Mouse (Mus musculus) megakaryocyte-erythroid progenitor cell, adult 5-6 weeks (primary cell): ENCODE data around the gene Stub1. TPM values are rescaled to one million over a fixed set of nuclear protein-coding genes. Genes with fewer than 3 reads are reported as not detected.

ENCODE experiments used
- ATAC-seq: replicated peaks from 2 replicates; pipeline ENCODE4 v1.8.0; 2016; ENCODE audit warnings: mild to moderate bottlenecking, inconsistent platforms; ENCODE audit not compliant: severe bottlenecking, poor library complexity, low FRiP score, low TSS enrichment
- total RNA-seq, 2 experiments: library from RNA; stranded (forward) in 1 of 2; stranded (reverse) in 1 of 2; fragments of 200-1000, 215-1000 nt in 1 of 2; fragments of >200 nt in 1 of 2; fragmentation: Nextera tagmentation in 1 of 2; gene quantifications; 2 replicates each; pipeline ENCODE4 v1.2.3; 2014 to 2017

The Stub1 gene
- total RNA-seq, 2 experiments from 2014 or later: 77.7 to 112 TPM

GRCm38 (mm10) chr17:25796951-25797369 is 36.2 kb downstream of the Stub1 start, which contains the start of gene Metrn:
Gene Metrn, minus strand, starts transcription at chr17:25797136.
- ATAC-seq: peak; percentile 62

- ATAC-seq: no peak
Measured at GRCm38 (mm10) chr17:25796211-25796771, 36.9 kb downstream of the Stub1 start.

DNA sequence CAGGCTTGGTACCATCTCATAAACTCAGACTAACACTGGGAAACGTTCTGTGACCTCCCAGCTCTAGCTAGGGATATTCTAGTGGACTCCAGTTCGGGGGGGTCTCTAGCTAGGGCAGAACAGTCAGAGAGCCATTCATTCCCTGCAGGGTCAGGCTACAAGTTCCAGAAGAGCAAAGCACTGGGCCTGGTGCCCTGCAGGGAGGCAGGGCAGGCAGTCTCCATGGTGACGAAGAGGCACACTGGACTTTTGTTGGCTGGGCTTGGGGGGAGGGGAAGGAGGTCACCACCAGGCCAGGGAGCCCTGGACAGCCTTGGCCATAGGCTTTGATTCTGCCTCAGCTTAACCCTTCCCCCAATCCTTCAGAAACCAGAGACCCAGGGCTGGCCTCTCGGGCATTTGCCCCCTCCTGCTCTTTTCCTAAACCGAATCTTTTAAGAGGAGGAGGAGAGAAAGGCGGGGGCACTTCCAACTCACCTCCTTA is 37.6 kb downstream of the Stub1 start, which contains the start of gene AC134908.4:
Gene AC134908.4 (minus strand): TSS at position 51 of the 484 bp plus-strand sequence.
- no peak for ATAC-seq

DNA sequence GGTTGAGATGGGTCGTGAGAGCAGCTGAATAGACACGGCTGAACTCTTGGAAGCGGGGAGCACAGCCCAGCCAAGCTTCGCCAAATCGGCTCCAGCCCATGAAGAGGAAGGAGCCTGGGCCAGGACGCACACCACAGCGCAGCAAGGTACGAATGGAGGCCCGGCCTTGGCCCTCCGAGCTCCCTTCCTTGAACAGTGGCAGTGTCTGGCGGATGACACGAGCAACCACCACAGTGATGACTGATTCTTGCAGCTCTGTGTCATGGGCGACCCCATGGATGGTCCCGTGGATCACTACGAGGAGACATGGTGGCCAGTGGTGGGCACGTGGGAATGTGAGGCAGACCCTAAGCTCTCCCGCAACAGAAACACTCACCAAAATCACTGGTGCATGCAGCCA is 38.2 kb downstream of the Stub1 start:
- ATAC-seq: no peak

GRCm38 (mm10) chr17:25794197-25794596 is 39.0 kb downstream of the Stub1 start:
- ATAC-seq: no peak

DNA sequence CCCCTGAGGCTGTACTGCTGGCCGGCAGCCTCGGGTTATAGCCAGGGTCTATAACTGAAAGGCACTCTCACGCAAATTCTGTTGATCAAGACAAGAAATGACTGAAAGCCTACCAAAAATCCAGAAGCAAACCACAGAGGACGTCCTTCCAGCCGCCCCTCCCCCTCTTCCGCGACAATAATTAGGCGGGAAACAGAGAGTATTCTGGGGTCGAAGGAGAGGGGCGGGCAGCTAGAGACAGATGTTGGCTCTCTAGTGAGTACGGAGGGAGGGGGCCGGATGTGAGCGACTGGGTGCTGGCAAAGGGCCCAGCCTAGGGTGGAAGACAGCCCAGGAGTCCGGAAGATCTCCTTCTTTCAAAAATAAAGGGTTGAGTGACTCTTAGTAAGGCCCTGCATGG is 40.6 kb downstream of the Stub1 start, which contains the start of gene Fam173a:
Gene Fam173a (minus strand): TSS at position 287 of the 400 bp plus-strand sequence.
- ATAC-seq: peak; percentile 55

DNA sequence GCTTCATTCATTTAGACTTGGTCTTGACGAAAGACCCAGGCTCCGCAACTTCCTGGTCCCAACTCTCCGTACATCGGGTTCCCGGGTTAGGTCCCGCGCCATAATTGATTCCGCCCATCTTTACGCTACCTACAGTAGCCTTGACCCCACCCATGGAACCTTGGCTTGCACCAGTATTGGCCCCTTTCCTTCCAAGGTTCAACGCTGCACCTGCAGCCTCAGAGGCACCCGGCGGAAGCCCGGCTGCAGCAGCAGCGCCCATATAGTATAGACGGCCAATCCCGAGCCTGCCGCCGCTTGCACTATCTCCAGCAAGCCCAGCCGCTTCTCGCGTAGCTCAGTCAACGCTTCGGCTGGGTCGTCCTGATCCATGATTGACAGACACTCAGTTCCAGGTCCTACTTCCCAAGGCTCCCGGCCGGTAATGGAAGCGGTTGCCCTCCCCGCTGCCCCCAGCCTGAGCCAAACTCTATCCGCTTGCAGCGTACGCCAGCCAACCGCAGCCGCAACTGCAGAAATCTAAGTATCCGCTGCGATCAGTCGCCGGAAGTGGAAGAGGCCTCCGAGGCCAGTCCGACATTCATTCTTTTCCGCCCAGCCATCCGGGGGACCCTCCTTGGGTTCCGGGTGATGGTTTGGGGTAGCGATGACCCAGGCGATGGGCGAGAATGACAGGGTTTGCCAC is 41.2 kb downstream of the Stub1 start:
- peak; percentile 55 for ATAC-seq

GRCm38 (mm10) chr17:25791320-25791842 is 41.8 kb downstream of the Stub1 start:
- no peak for ATAC-seq

GRCm38 (mm10) chr17:25786781-25787504 is 46.3 kb downstream of the Stub1 start:
- no peak for ATAC-seq

- no peak for ATAC-seq
Measured at GRCm38 (mm10) chr17:25786280-25786679, 46.9 kb downstream of the Stub1 start, which contains the start of gene Ccdc78. Gene Ccdc78, plus strand, starts transcription at chr17:25786580.

DNA sequence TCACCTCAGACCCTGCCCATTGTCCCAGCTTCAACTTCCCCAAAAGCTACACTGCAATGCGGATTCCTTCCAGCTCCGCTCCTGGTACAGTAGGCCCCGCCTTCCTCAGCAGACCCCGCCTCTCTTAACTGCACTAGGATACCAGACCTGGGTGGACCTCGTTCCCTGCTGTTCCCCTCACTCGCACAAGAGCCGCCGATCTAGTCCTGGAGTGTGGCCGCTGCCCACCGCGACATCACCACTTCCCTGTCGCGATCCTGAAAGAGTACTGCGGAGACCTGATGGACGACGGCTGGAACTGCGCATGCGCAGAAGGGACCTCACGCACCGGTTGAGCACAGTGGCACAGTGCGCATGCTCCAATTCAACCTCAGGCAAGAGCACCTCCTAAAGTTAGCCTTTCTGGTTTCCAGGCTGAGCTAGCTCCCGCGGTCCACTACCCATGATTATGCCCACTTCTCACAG is 47.9 kb downstream of the Stub1 start, which contains the start of gene Haghl:
Gene Haghl (minus strand): TSS at position 393 of the 465 bp plus-strand sequence.
- ATAC-seq: peak; percentile 83

DNA sequence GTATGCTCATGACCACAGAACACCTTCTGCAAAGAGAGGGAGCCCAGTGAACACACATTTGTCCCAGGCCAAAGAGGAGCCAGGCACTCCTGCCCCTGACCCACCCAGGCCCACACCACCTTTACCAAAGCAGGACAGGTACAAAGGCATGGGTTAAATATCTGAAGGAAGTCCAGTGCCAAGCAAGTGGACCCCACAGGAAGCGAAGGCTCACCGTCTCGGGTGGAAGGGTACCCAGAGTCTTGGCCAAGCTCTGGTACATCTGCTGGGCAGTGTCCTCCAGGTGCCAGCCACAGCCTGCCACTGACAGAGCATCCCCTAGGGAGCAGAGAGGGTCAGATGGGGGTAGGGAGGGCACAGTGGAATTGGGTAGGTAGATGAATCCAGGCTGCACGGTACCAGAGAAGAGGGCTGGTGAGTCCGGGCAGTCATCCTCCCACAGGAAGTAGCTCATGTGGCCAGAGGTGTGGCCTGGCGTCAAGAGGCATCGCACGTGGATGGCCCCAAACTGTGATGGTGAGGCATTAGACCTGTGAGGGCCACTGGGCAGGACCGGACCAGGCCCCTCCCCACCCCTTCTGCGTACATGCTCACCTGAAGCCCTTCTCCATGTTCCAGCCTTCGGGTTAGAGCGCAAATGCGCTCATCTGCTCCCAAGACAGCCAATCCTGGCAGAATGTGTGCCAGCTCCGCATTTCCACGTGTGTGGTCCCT is 49.2 kb downstream of the Stub1 start:
- no peak for ATAC-seq

DNA sequence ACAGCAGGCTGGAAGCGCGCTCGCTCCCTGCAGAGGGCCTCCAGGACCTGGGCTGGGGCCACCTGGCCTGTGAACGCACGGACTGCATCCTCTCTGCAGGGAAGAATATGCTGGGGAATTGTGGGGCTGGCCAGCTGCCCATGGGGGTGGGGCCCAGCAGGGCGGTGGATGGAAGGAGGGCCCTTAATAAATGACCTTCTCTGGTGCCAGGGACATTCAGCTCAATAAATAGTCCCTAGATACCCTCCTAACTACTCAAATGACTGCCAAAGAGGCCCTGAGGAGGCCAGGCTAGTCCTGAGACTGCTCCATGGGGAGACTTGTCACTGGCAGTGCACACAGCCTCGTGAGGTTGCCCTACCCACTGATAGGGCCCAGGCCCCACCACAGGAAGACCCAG is 50.1 kb downstream of the Stub1 start:
- no peak for ATAC-seq

DNA sequence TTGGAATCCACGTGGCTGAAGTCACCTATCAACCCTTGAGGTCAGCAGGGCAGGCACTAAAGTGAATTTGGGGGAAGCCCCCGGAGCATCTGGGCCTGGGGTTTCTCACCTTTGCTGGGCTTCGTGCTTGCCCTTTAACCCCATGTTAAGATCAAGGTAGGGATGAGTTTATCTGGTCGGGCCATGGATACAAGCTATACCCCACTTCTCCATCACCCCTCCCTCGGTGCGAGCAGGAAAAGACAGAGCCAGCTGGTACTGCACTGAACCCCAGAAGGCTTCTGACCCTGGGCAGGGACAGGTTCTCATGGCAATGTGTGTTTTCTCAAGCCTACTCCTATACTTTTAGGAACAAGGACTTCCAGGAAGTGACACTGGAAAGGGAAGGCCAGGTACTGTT is 51.9 kb downstream of the Stub1 start:
- no peak for ATAC-seq

Other genes with a start within 250 kb of the Stub1 start
- not detected in 2 replicates for gene Gng13, start 116.2 kb downstream of the Stub1 start, total RNA-seq (2014; fragmentation: Nextera tagmentation)
- gene Gng13, start 116.2 kb downstream of the Stub1 start, total RNA-seq (2017): not detected in 2 replicates
- gene Chtf18, start 106.0 kb downstream of the Stub1 start, total RNA-seq (2014; fragmentation: Nextera tagmentation): 59.0 and 65.4 TPM in 2 replicates
- 39.0 and 53.3 TPM in 2 replicates for gene Chtf18, start 106.0 kb downstream of the Stub1 start, total RNA-seq (2017)
- gene Rpusd1, start 105.7 kb downstream of the Stub1 start, total RNA-seq (2014; fragmentation: Nextera tagmentation): 14.9 and 17.8 TPM in 2 replicates
- 1.8 and 2.1 TPM in 2 replicates for gene Rpusd1, start 105.7 kb downstream of the Stub1 start, total RNA-seq (2017)
- gene Mslnl, start 97.4 kb downstream of the Stub1 start, total RNA-seq (2014; fragmentation: Nextera tagmentation): not detected in 2 replicates
- not detected in 2 replicates for gene Mslnl, start 97.4 kb downstream of the Stub1 start, total RNA-seq (2017)
- not detected in 2 replicates for gene Msln, start 79.0 kb downstream of the Stub1 start, total RNA-seq (2014; fragmentation: Nextera tagmentation)
- not detected in 2 replicates for gene Msln, start 79.0 kb downstream of the Stub1 start, total RNA-seq (2017)
- 20.4 and 29.9 TPM in 2 replicates for gene Narfl, start 59.6 kb downstream of the Stub1 start, total RNA-seq (2014; fragmentation: Nextera tagmentation)
- gene Narfl, start 59.6 kb downstream of the Stub1 start, total RNA-seq (2017): 10.3 and 23.8 TPM in 2 replicates
- 10.7 and 18.1 TPM in 2 replicates for gene Haghl, start 47.7 kb downstream of the Stub1 start, total RNA-seq (2014; fragmentation: Nextera tagmentation)
- 11.8 and 15.7 TPM in 2 replicates for gene Haghl, start 47.7 kb downstream of the Stub1 start, total RNA-seq (2017)
- 1.2 TPM in 1 of 2 replicates, not detected in the other for gene Ccdc78, start 46.8 kb downstream of the Stub1 start, total RNA-seq (2014; fragmentation: Nextera tagmentation)
- 0.15 TPM in 1 of 2 replicates, not detected in the other for gene Ccdc78, start 46.8 kb downstream of the Stub1 start, total RNA-seq (2017)
- gene Fam173a, start 40.5 kb downstream of the Stub1 start, total RNA-seq (2014; fragmentation: Nextera tagmentation): 62.4 and 172 TPM in 2 replicates
- gene Fam173a, start 40.5 kb downstream of the Stub1 start, total RNA-seq (2017): 11.1 and 21.4 TPM in 2 replicates
- 19.1 TPM in 1 of 2 replicates, not detected in the other for gene AC134908.4, start 37.7 kb downstream of the Stub1 start, total RNA-seq (2014; fragmentation: Nextera tagmentation)
- gene AC134908.4, start 37.7 kb downstream of the Stub1 start, total RNA-seq (2017): not detected in 2 replicates
- gene Metrn, start 36.3 kb downstream of the Stub1 start, total RNA-seq (2014; fragmentation: Nextera tagmentation): 20.6 and 22.9 TPM in 2 replicates
- gene Metrn, start 36.3 kb downstream of the Stub1 start, total RNA-seq (2017): 11.3 and 15.5 TPM in 2 replicates
- gene Fbxl16, start 24.3 kb downstream of the Stub1 start, total RNA-seq (2014; fragmentation: Nextera tagmentation): 0.26 TPM in 1 of 2 replicates, not detected in the other
- not detected in 2 replicates for gene Fbxl16, start 24.3 kb downstream of the Stub1 start, total RNA-seq (2017)
- 16.6 and 33.3 TPM in 2 replicates for gene Wdr24, start 9.8 kb downstream of the Stub1 start, total RNA-seq (2014; fragmentation: Nextera tagmentation)
- gene Wdr24, start 9.8 kb downstream of the Stub1 start, total RNA-seq (2017): 15.5 and 17.2 TPM in 2 replicates
- 20.1 and 31.7 TPM in 2 replicates for gene Jmjd8, start 4.5 kb downstream of the Stub1 start, total RNA-seq (2014; fragmentation: Nextera tagmentation)
- gene Jmjd8, start 4.5 kb downstream of the Stub1 start, total RNA-seq (2017): 19.5 and 21.5 TPM in 2 replicates
- gene Rhbdl1, start 3.9 kb upstream of the Stub1 start, total RNA-seq (2014; fragmentation: Nextera tagmentation): 0.50 and 2.0 TPM in 2 replicates
- 0.30 and 0.47 TPM in 2 replicates for gene Rhbdl1, start 3.9 kb upstream of the Stub1 start, total RNA-seq (2017)
- 1.7 and 6.4 TPM in 2 replicates for gene Gm20683, start 8.4 kb upstream of the Stub1 start, total RNA-seq (2014; fragmentation: Nextera tagmentation)
- not detected in 2 replicates for gene Gm20683, start 8.4 kb upstream of the Stub1 start, total RNA-seq (2017)
- gene Rhot2, start 11.4 kb upstream of the Stub1 start, total RNA-seq (2014; fragmentation: Nextera tagmentation): 51.2 and 54.8 TPM in 2 replicates
- gene Rhot2, start 11.4 kb upstream of the Stub1 start, total RNA-seq (2017): 21.3 and 27.4 TPM in 2 replicates
- 43.3 and 47.4 TPM in 2 replicates for gene Wdr90, start 28.1 kb upstream of the Stub1 start, total RNA-seq (2014; fragmentation: Nextera tagmentation)
- gene Wdr90, start 28.1 kb upstream of the Stub1 start, total RNA-seq (2017): 4.6 and 10.0 TPM in 2 replicates
- 87.4 and 109 TPM in 2 replicates for gene Mcrip2, start 35.4 kb upstream of the Stub1 start, total RNA-seq (2014; fragmentation: Nextera tagmentation)
- gene Mcrip2, start 35.4 kb upstream of the Stub1 start, total RNA-seq (2017): 35.6 and 40.8 TPM in 2 replicates
- 26.3 and 37.6 TPM in 2 replicates for gene Mettl26, start 41.7 kb upstream of the Stub1 start, total RNA-seq (2014; fragmentation: Nextera tagmentation)
- 9.3 and 19.8 TPM in 2 replicates for gene Mettl26, start 41.7 kb upstream of the Stub1 start, total RNA-seq (2017)
- gene Wfikkn1, start 47.5 kb upstream of the Stub1 start, total RNA-seq (2014; fragmentation: Nextera tagmentation): 0.87 TPM in 1 of 2 replicates, not detected in the other
- 0.19 and 1.4 TPM in 2 replicates for gene Wfikkn1, start 47.5 kb upstream of the Stub1 start, total RNA-seq (2017)
- gene Rab40c, start 86.3 kb upstream of the Stub1 start, total RNA-seq (2014; fragmentation: Nextera tagmentation): 2.4 and 8.9 TPM in 2 replicates
- 7.9 and 30.2 TPM in 2 replicates for gene Rab40c, start 86.3 kb upstream of the Stub1 start, total RNA-seq (2017)
- 211 and 231 TPM in 2 replicates for gene Pigq, start 111.5 kb upstream of the Stub1 start, total RNA-seq (2014; fragmentation: Nextera tagmentation)
- 102 and 156 TPM in 2 replicates for gene Pigq, start 111.5 kb upstream of the Stub1 start, total RNA-seq (2017)
- gene Nhlrc4, start 111.6 kb upstream of the Stub1 start, total RNA-seq (2014; fragmentation: Nextera tagmentation): not detected in 2 replicates
- not detected in 2 replicates for gene Nhlrc4, start 111.6 kb upstream of the Stub1 start, total RNA-seq (2017)
- not detected in 2 replicates for gene A930017K11Rik, start 119.2 kb upstream of the Stub1 start, total RNA-seq (2014; fragmentation: Nextera tagmentation)
- 0.05 TPM in 1 of 2 replicates, not detected in the other for gene A930017K11Rik, start 119.2 kb upstream of the Stub1 start, total RNA-seq (2017)
- gene Capn15, start 152.4 kb upstream of the Stub1 start, total RNA-seq (2014; fragmentation: Nextera tagmentation): 14.8 and 18.4 TPM in 2 replicates
- gene Capn15, start 152.4 kb upstream of the Stub1 start, total RNA-seq (2017): 1.7 and 3.5 TPM in 2 replicates
- 0.48 and 3.2 TPM in 2 replicates for gene Rab11fip3, start 236.2 kb upstream of the Stub1 start, total RNA-seq (2014; fragmentation: Nextera tagmentation)
- 0.33 and 0.65 TPM in 2 replicates for gene Rab11fip3, start 236.2 kb upstream of the Stub1 start, total RNA-seq (2017)